Mouse (Mus musculus): ENCODE results near the gene Cep164. TPM values are rescaled to one million over a fixed set of nuclear protein-coding genes. Genes with fewer than 3 reads are reported as not detected.
"Not testable (repeated sequence)": the region's sequence is repeated elsewhere in the genome, so short reads cannot be mapped to it uniquely, and the experiment has no call there.

Gene Cep164
- polyA plus RNA-seq, 1 experiment from 2014 or later, result 19.5 TPM

DNA sequence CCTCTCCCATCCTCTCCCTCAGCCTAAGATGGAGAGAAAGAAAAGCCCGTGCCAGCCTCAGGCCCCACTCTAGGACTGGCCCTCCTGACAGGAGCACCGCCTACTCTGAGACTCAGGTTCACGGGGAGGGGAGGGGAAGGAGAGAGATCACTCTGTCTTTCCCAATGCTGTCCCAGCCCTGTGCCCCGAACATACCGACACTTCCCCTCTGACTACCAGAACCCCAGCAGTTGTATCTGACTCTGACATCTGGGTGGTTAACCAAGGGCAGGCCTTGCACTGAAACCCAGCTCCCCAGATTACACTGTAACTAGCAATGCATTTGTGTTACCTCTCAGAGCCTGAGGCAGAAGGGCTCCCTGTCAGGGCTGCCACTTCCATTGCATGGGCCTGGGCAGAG, 40.1 kb downstream of the Cep164 start:
- WGBS, result 61% methylated on average over 5 of the region's 5 CpGs
- DNase-seq (ENCODE audit: low spot score) (no peak), ATAC-seq (ENCODE audit: low FRiP score) (no peak)
- no peak overlapping the region for H3K27ac ChIP-seq (ENCODE audit: low read depth, low read length)
- no peaks in the 10 kb centered on the region for H3K36me3 ChIP-seq (ENCODE audit: control insufficient read depth, insufficient read depth, low read length)
- H3K4me1 ChIP-seq (replicated peaks; ENCODE audit: control insufficient read depth, insufficient read depth, low read length), result no peaks in the 10 kb centered on the region
- no peak overlapping the region for H3K9ac ChIP-seq (ENCODE audit: low read depth, low read length)
- no peaks in the 10 kb centered on the region for H3K9me3 ChIP-seq (ENCODE audit: control insufficient read depth, low read length)
- no peaks in the 10 kb centered on the region for H3K27me3 ChIP-seq (ENCODE audit: control insufficient read depth, insufficient read depth, low read length)
- H3K4me2 ChIP-seq (replicated peaks; ENCODE audit: low read depth, low read length), result no peak overlapping the region
- no peak overlapping the region for H3K4me3 ChIP-seq (ENCODE audit: low read depth, low read length)

DNA sequence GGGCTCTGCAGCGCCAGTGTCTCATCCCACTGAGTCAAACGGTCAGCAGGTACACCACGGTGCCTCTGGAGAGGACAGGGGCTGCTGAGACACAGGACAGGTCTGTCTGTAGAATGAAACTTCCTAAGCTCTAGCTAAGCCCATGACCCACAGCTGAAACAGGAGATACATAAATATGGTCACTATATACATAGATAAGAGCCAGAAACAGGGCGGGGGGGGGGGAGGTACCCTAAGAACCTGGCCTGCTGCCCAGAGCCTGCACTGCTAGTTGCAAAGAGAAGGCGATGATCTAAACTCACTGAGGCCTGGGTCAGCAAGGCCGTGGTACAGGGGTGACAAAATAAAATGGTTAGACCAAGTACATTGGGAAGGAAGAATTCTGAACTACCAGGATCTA, 40.9 kb downstream of the Cep164 start:
- WGBS, result 91% methylated on average over 6 of the region's 6 CpGs

DNA sequence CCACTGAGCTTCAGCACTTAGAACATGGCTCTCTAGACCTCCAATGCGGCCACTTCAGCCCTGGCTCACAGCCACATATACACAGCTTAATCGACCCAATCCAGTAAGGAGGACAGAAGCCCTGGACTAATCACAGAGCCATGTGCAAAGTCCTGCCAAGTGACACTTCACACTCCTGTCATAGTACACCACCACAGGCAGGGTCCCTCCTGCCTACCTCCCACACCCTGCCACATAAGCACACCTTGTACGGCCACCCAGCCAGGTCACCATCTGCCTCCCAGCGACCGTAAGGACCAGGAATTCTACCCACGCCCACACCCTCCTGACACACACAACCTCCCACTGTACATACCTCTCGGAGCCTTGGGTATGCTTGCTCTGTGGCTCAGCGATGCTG, 41.4 kb downstream of the Cep164 start:
- Histone ChIP-seq H3K36me3 (ENCODE audit: control insufficient read depth, insufficient read depth, low read length) (no peaks in the 10 kb centered on the region), H3K4me3 (ENCODE audit: low read depth, low read length) (no peak overlapping the region), H3K4me1 (replicated peaks; ENCODE audit: control insufficient read depth, insufficient read depth, low read length) (no peaks in the 10 kb centered on the region), H3K9me3 (ENCODE audit: control insufficient read depth, low read length) (no peaks in the 10 kb centered on the region), H3K27ac (ENCODE audit: low read depth, low read length) (no peak overlapping the region), H3K27me3 (ENCODE audit: control insufficient read depth, insufficient read depth, low read length) (no peaks in the 10 kb centered on the region), H3K4me2 (replicated peaks; ENCODE audit: low read depth, low read length) (no peak overlapping the region), H3K9ac (ENCODE audit: low read depth, low read length) (no peak overlapping the region)
- DNase-seq (ENCODE audit: low spot score) (no peak), ATAC-seq (ENCODE audit: low FRiP score) (no peak)
- WGBS, result 91% methylated on average over 8 of the region's 8 CpGs

More for the DNA sequence above, 40.9 kb downstream of the Cep164 start:
- ATAC-seq (ENCODE audit: low FRiP score) (no peak), DNase-seq (ENCODE audit: low spot score) (no peak)
- Histone ChIP-seq H3K27ac (ENCODE audit: low read depth, low read length) (no peak overlapping the region), H3K9me3 (ENCODE audit: control insufficient read depth, low read length) (no peaks in the 10 kb centered on the region), H3K4me1 (replicated peaks; ENCODE audit: control insufficient read depth, insufficient read depth, low read length) (no peaks in the 10 kb centered on the region), H3K9ac (ENCODE audit: low read depth, low read length) (no peak overlapping the region), H3K4me3 (ENCODE audit: low read depth, low read length) (no peak overlapping the region), H3K36me3 (ENCODE audit: control insufficient read depth, insufficient read depth, low read length) (no peaks in the 10 kb centered on the region), H3K4me2 (replicated peaks; ENCODE audit: low read depth, low read length) (no peak overlapping the region), H3K27me3 (ENCODE audit: control insufficient read depth, insufficient read depth, low read length) (no peaks in the 10 kb centered on the region)

DNA sequence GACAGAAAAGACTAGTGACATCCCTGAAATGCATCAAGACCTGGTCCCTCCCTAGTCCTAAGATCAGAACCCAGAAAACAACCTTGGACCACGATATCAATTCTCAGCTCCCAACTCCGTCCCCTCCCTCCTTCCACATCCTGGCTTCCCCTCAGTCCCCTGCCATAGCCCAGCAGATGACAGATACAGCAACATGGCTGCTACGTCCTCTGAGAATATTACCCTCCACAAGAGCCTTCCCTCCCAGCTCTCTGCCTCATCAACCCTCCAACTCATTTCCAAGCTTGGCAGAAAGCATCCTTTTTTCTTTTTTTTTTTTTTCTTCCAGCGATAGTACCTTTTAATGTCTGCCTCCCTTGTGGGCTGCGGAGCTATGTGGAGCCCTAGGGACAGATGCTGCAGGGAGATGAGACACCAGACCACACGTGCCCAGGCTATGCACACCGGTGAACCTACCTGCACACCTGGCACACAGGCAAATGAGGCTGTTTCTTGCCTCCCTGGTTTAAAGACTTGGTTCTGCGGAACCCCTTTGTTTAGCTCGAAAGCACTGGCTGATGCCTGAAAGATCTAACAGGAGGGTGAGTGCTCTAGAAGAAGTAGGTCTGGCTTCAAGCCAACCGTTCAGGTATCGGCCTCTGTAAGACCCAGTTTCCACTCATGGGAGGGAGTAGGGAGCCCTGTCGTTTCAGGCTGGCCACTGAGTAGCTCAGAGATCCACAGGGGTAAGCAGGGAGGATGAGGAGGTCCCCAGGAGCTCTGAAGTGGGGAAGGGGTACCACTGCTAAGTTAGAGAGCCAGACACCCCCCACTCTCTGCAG, 45.0 kb downstream of the Cep164 start:
- 92% methylated on average over 12 of the region's 12 CpGs for WGBS
- DNase-seq (ENCODE audit: low spot score), result no peak
- no peaks in the 10 kb centered on the region for H3K4me1 ChIP-seq (replicated peaks; ENCODE audit: control insufficient read depth, insufficient read depth, low read length)
- H3K9ac ChIP-seq (ENCODE audit: low read depth, low read length), result no peak overlapping the region
- no peak overlapping the region for H3K4me2 ChIP-seq (replicated peaks; ENCODE audit: low read depth, low read length)
- H3K36me3 ChIP-seq (ENCODE audit: control insufficient read depth, insufficient read depth, low read length), result no peaks in the 10 kb centered on the region
- no peak for ATAC-seq (ENCODE audit: low FRiP score)
- no peak overlapping the region for H3K4me3 ChIP-seq (ENCODE audit: low read depth, low read length)
- no peaks in the 10 kb centered on the region for H3K9me3 ChIP-seq (ENCODE audit: control insufficient read depth, low read length)
- no peaks in the 10 kb centered on the region for H3K27me3 ChIP-seq (ENCODE audit: control insufficient read depth, insufficient read depth, low read length)
- no peak overlapping the region; the same call in 1 of the 2 replicates for H3K27ac ChIP-seq (ENCODE audit: low read depth, low read length)

DNA sequence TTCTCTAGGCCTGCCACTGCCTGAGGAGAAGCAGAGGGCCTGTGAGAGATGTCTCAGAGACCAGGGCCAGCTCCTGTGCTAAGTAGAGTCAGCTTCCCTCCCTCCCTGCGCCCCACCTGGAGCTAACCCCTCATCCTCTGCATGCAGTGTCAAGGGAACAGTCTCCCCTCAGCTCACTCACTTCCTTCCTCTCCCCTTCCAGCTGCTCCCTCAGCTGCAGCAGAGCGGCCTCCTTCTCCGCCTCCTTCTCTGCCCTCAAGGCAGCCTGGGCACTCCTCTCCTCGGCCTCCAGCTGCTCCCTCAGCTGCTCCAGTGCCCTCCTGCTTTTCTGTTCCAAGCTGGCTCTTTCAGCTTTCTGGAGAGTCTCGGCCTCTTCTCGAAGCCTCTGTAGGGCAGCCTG, 49.3 kb downstream of the Cep164 start:
- DNase-seq (ENCODE audit: low spot score), result no peak
- Histone ChIP-seq H3K4me1 (replicated peaks; ENCODE audit: control insufficient read depth, insufficient read depth, low read length) (no peaks in the 10 kb centered on the region), H3K9ac (ENCODE audit: low read depth, low read length) (no peak overlapping the region), H3K9me3 (ENCODE audit: control insufficient read depth, low read length) (no peaks in the 10 kb centered on the region), H3K4me2 (replicated peaks; ENCODE audit: low read depth, low read length) (no peak overlapping the region), H3K4me3 (ENCODE audit: low read depth, low read length) (no peak overlapping the region), H3K27me3 (ENCODE audit: control insufficient read depth, insufficient read depth, low read length) (no peaks in the 10 kb centered on the region), H3K27ac (ENCODE audit: low read depth, low read length) (no peak overlapping the region), H3K36me3 (ENCODE audit: control insufficient read depth, insufficient read depth, low read length) (0 out of 2 replicates have a peak, but pooled peaks cover 3% of the 10 kb centered on the region)
- 80% methylated on average over 6 of the region's 6 CpGs for WGBS
- no peak for ATAC-seq (ENCODE audit: low FRiP score)

DNA sequence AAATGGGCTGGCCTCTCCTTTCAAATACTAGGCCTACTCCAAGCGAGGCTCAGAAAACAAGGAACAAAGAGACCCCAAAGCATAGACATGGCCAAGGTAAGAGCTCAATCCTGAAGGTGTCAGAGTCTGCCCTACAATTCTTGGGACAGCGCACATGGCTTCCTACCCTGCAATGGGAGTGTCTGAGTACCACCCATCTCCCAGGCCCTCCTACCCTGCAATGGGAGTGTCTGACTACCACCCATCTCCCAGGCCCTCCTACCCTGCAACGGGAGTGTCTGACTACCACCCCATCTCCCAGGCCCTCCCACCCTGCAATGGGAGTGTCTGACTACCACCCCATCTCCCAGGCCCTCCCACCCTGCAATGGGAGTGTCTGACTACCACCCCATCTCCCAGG, 52.3 kb downstream of the Cep164 start:
- ATAC-seq (ENCODE audit: low FRiP score); H3K4me2 ChIP-seq (replicated peaks; ENCODE audit: low read depth, low read length); H3K9ac ChIP-seq (ENCODE audit: low read depth, low read length); H3K4me3 ChIP-seq (ENCODE audit: low read depth, low read length); H3K9me3 ChIP-seq (ENCODE audit: control insufficient read depth, low read length); H3K27me3 ChIP-seq (ENCODE audit: control insufficient read depth, insufficient read depth, low read length); H3K36me3 ChIP-seq (ENCODE audit: control insufficient read depth, insufficient read depth, low read length); DNase-seq (ENCODE audit: low spot score); H3K4me1 ChIP-seq (replicated peaks; ENCODE audit: control insufficient read depth, insufficient read depth, low read length); H3K27ac ChIP-seq (ENCODE audit: low read depth, low read length): not testable (repeated sequence)
- 93% methylated on average over 3 of the region's 3 CpGs for WGBS

DNA sequence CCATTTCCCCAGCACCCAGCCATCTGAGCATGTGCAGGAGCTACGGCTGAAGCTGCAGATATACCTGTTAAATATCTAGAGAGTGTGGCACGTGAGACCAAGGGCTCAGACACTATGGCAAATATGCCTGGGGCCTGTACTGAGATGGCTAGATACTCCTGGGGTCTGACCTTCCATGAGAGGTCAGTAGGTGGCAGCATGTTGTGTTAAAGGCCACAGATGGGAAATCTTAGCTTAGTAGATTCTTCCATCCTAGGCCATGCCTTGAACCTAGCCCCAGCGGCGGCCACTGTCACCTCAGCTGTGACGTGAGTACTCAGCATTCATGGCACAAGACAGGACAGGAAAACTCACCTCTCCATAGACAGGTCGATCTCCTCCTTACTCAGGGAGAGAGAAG, 54.4 kb downstream of the Cep164 start:
- Histone ChIP-seq H3K9ac (ENCODE audit: low read depth, low read length) (no peak overlapping the region), H3K4me3 (ENCODE audit: low read depth, low read length) (no peak overlapping the region), H3K9me3 (ENCODE audit: control insufficient read depth, low read length) (no peaks in the 10 kb centered on the region), H3K36me3 (ENCODE audit: control insufficient read depth, insufficient read depth, low read length) (0 out of 2 replicates have a peak, but pooled peaks cover 7% of the 10 kb centered on the region), H3K4me2 (replicated peaks; ENCODE audit: low read depth, low read length) (no peak overlapping the region), H3K27me3 (ENCODE audit: control insufficient read depth, insufficient read depth, low read length) (no peaks in the 10 kb centered on the region), H3K27ac (ENCODE audit: low read depth, low read length) (no peak overlapping the region), H3K4me1 (replicated peaks; ENCODE audit: control insufficient read depth, insufficient read depth, low read length) (no peaks in the 10 kb centered on the region)
- DNase-seq (ENCODE audit: low spot score) (no peak), ATAC-seq (ENCODE audit: low FRiP score) (no peak)
- 75% methylated on average over 6 of the region's 6 CpGs for WGBS

DNA sequence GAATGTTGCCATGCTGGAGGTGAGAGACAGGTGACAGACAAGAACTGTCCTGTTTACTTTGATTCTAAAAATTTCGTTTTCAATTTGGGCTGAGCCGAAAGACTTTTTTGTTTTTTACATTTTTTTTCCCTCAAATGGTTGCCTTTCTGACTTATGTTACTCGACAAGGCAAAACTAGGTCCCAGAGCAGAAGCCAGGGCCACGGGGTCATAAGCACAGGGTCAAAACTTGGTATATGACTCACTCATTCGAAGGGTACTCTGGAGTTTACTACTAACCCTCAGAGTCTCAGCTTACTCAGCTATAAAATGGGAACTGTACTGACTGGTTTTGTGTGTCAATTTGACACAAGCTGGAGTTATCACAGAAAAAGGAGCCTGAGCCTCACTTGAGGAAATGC, 58.9 kb downstream of the Cep164 start:
- Histone ChIP-seq H3K36me3 (ENCODE audit: control insufficient read depth, insufficient read depth, low read length) (0 out of 2 replicates have a peak, but pooled peaks cover 4% of the 10 kb centered on the region), H3K9me3 (ENCODE audit: control insufficient read depth, low read length) (no peaks in the 10 kb centered on the region), H3K4me3 (ENCODE audit: low read depth, low read length) (no peak overlapping the region), H3K9ac (ENCODE audit: low read depth, low read length) (no peak overlapping the region), H3K27ac (ENCODE audit: low read depth, low read length) (no peak overlapping the region), H3K27me3 (ENCODE audit: control insufficient read depth, insufficient read depth, low read length) (no peaks in the 10 kb centered on the region), H3K4me2 (replicated peaks; ENCODE audit: low read depth, low read length) (no peak overlapping the region), H3K4me1 (replicated peaks; ENCODE audit: control insufficient read depth, insufficient read depth, low read length) (no peaks in the 10 kb centered on the region)
- DNase-seq (ENCODE audit: low spot score) (no peak), ATAC-seq (ENCODE audit: low FRiP score) (no peak)
- 88% methylated on average over 5 of the region's 5 CpGs for WGBS

DNA sequence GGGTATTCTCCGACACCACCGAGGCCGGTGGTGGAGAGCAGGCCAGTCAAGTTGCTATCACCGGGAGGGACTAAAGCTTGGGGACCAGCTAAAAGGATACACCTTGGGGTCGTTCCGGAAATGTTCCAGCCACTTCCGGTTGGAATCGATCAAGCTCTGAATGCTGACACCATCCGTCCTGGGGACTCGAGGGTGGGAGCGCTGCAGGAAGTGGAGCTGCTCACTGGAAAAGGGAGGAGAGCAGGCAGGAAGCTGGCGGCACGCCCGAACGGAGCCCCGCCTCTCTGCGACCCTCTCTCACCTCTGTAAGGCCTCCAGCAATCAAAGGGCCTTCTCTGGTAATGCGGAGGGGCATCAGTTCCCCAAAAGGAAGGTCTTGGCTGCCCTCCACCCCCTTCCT, 60.1 kb downstream of the Cep164 start:
- Histone ChIP-seq H3K4me2 (replicated peaks; ENCODE audit: low read depth, low read length) (no peak overlapping the region), H3K36me3 (ENCODE audit: control insufficient read depth, insufficient read depth, low read length) (0 out of 2 replicates have a peak, but pooled peaks cover 4% of the 10 kb centered on the region), H3K4me1 (replicated peaks; ENCODE audit: control insufficient read depth, insufficient read depth, low read length) (no peaks in the 10 kb centered on the region), H3K9ac (ENCODE audit: low read depth, low read length) (no peak overlapping the region), H3K27ac (ENCODE audit: low read depth, low read length) (no peak overlapping the region), H3K9me3 (ENCODE audit: control insufficient read depth, low read length) (no peaks in the 10 kb centered on the region), H3K27me3 (ENCODE audit: control insufficient read depth, insufficient read depth, low read length) (no peaks in the 10 kb centered on the region), H3K4me3 (ENCODE audit: low read depth, low read length) (no peak overlapping the region)
- DNase-seq (ENCODE audit: low spot score) (no peak), ATAC-seq (ENCODE audit: low FRiP score) (no peak)
- WGBS, result 82% methylated on average over 18 of the region's 18 CpGs

All from hindbrain, embryonic 11.5 days (tissue).